Mouse (Mus musculus): ENCODE results near the gene Adcy3.

DNA sequence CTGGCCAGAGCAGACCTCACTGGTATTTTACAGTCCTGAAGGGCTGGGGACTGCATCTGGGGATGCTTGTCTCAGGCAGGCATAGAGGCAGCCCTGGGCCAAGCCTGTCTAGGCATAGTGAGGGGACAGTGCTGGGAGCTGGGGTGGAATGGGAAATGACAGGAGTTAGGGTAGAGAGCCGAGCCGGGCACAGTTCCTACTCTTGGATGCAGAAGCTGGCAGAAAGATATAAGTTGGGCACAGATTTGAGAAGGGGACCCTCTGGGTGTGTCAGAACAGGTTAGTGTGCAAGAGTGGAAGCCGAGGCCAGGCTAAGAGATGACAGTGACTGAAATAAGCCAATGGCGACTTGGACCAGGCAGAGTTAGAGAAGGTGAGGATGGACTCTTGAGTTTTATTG lies 69.3 kb downstream of the Adcy3 start:
- TF ChIP-seq CTCF (IDR thresholded peaks at IDR 0.05; ENCODE audit: low read depth, low read length) (no peak), POLR2A (IDR thresholded peaks at IDR 0.05; ENCODE audit: extremely low read depth, insufficient read depth, low read length) (no peak)

Data from liver, adult 2 months (tissue).